Mouse (Mus musculus) lung, embryonic 16.5 days (tissue): ENCODE results near the gene Vwa3b. TPM values are rescaled to one million over a fixed set of nuclear protein-coding genes. Genes with fewer than 3 reads are reported as not detected.
A peak's percentile ranks its signal among the peaks of the same experiment; 100 is the strongest.

ENCODE experiments used
- ATAC-seq: fragments of 200-750 bp; cut with Nextera tagmentation; 2 replicates; pipeline ENCODE4 v1.8.0; 2017; ENCODE audit warnings: low read depth, mild to moderate bottlenecking, moderate library complexity
- H3K27ac ChIP-seq: fragments of 300-500 bp; sonication (generic); 2 replicates; pipeline ENCODE4 v1.5.1; 2014; ENCODE audit warnings: mild to moderate bottlenecking, control low read depth, low read length
- H3K27me3 ChIP-seq: fragments of 300-500 bp; sonication (generic); 2 replicates; pipeline ENCODE4 v1.6.1; 2014; ENCODE audit warnings: low read depth, low read length, mixed read lengths; ENCODE audit not compliant: control insufficient read depth, insufficient read depth
- H3K36me3 ChIP-seq: fragments of 300-500 bp; sonication (generic); 2 replicates; pipeline ENCODE4 v1.6.1; 2014; ENCODE audit warnings: low read length; ENCODE audit not compliant: control insufficient read depth, insufficient read depth
- H3K4me1 ChIP-seq: fragments of 300-500 bp; sonication (generic); replicated peaks from 2 replicates; pipeline ENCODE4 v1.6.1; 2014; ENCODE audit warnings: low read length, mixed read lengths; ENCODE audit not compliant: control insufficient read depth, insufficient read depth
- H3K4me2 ChIP-seq: fragments of 300-500 bp; sonication (generic); 2 replicates; pipeline ENCODE4 v1.6.1; 2014; ENCODE audit warnings: low read depth, low read length, control low read depth
- H3K4me3 ChIP-seq: fragments of 300-500 bp; sonication (generic); 2 replicates; pipeline ENCODE4 v1.5.1; 2014; ENCODE audit warnings: mild to moderate bottlenecking, low read length, control low read depth
- H3K9ac ChIP-seq: fragments of 300-500 bp; sonication (generic); 2 replicates; pipeline ENCODE4 v1.6.1; 2014; ENCODE audit warnings: low read length, control low read depth
- H3K9me3 ChIP-seq: fragments of 300-500 bp; sonication (generic); 2 replicates; pipeline ENCODE4 v1.6.1; 2016; ENCODE audit warnings: low read length; ENCODE audit not compliant: control insufficient read depth
- WGBS: fragments of 180-500 bp; shearing (Covaris S2); extraction: QIAGEN DNeasy Blood & Tissue Kit; methylation state at CpG from one replicate; pipeline ENCODE4 v1.1.7; 2014; 5-methylcytosine and 5-hydroxymethylcytosine counted together
- polyA plus RNA-seq: library from polyadenylated mRNA; unstranded; fragments of >200 nt; fragmentation: Nextera tagmentation; extraction: Ambion mirVana; gene quantifications from 2 replicates; pipeline ENCODE4 v1.2.1, GENCODE M21; 2015

Gene Vwa3b
- polyA plus RNA-seq, 1 experiment from 2014 or later: 1.1 TPM

DNA sequence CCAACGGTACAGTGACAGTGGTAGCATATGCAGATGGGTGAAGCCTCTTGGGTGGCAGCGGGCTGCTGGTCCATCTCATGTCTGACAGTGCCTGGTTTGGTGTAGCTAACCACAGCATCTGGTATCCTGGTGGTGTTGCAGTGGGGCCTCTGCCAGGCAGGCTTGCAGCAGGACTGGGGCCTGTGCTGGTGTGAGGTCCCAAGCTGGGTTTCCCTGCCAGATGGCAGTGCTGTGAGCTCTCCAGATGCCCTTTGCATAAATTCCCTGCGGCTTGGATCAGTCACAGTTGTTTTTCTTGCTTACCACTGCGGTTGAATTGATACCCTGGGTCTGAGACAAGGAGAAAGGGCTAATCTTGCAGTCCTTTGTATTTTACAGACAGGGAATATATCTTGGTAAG, 95.9 kb downstream of the Vwa3b start:
- 46% methylated on average over 4 of the region's 4 CpGs for WGBS
- no peak for ATAC-seq
- no peaks in the 10 kb centered on the region for H3K9me3 ChIP-seq
- no peaks in the 10 kb centered on the region for H3K36me3 ChIP-seq
- H3K4me1 ChIP-seq: no peaks in the 10 kb centered on the region
- no peak overlapping the region for H3K4me2 ChIP-seq
- no peak overlapping the region for H3K27ac ChIP-seq
- no peak overlapping the region for H3K4me3 ChIP-seq
- no peak overlapping the region for H3K9ac ChIP-seq
- H3K27me3 ChIP-seq: no peaks in the 10 kb centered on the region

DNA sequence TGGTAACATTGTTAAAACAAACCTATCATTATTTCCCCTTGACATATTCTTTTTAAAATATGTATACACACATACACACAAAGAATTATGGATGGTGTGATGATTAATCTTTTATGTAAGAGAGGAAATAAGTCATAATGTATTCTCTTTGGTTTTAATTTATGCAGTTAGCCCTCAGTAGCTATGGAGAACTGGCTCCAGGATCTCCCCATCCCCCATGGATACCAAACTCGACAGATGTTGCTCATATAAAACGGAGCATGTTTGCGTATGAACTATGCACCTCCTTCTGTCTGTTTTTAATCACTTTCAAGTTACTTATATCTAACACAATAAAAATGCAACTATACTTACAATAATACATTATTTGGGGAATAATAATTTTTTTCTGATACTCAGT, 96.4 kb downstream of the Vwa3b start:
- Histone ChIP-seq H3K4me1 (no peaks in the 10 kb centered on the region), H3K36me3 (no peaks in the 10 kb centered on the region), H3K27ac (no peak overlapping the region), H3K9ac (no peak overlapping the region), H3K27me3 (no peaks in the 10 kb centered on the region), H3K4me2 (no peak overlapping the region), H3K4me3 (no peak overlapping the region), H3K9me3 (no peaks in the 10 kb centered on the region)
- WGBS: 53% methylated on average over 3 of the region's 3 CpGs
- ATAC-seq: no peak

- Histone ChIP-seq H3K4me1 (no peaks in the 10 kb centered on the region), H3K9ac (no peak overlapping the region), H3K27ac (no peak overlapping the region), H3K27me3 (no peaks in the 10 kb centered on the region), H3K9me3 (no peaks in the 10 kb centered on the region), H3K36me3 (no peaks in the 10 kb centered on the region), H3K4me2 (no peak overlapping the region), H3K4me3 (no peak overlapping the region)
- ATAC-seq: no peak; the same call in 1 of the 2 replicates
- WGBS: 30% methylated on average over 12 of the region's 12 CpGs
Observed at GRCm38 (mm10) chr1:37124696-37125349, 98.4 kb downstream of the Vwa3b start.

GRCm38 (mm10) chr1:37130012-37130570, 103.7 kb downstream of the Vwa3b start:
- Histone ChIP-seq H3K4me1 (no peaks in the 10 kb centered on the region), H3K4me2 (no peak overlapping the region), H3K9me3 (no peaks in the 10 kb centered on the region), H3K9ac (no peak overlapping the region), H3K4me3 (no peak overlapping the region), H3K36me3 (no peaks in the 10 kb centered on the region), H3K27ac (no peak overlapping the region), H3K27me3 (no peaks in the 10 kb centered on the region)
- no peak for ATAC-seq
- WGBS: 75% methylated on average over 7 of the region's 8 CpGs

- Histone ChIP-seq H3K9ac (no peak overlapping the region), H3K27ac (no peak overlapping the region), H3K36me3 (no peaks in the 10 kb centered on the region), H3K4me2 (no peak overlapping the region), H3K4me1 (no peaks in the 10 kb centered on the region), H3K27me3 (no peaks in the 10 kb centered on the region), H3K4me3 (no peak overlapping the region), H3K9me3 (no peaks in the 10 kb centered on the region)
- ATAC-seq: no peak
Observed at GRCm38 (mm10) chr1:37131146-37131545, 104.8 kb downstream of the Vwa3b start.

GRCm38 (mm10) chr1:37132433-37132832, 106.0 kb downstream of the Vwa3b start:
- 55% methylated on average over 7 of the region's 7 CpGs for WGBS

DNA sequence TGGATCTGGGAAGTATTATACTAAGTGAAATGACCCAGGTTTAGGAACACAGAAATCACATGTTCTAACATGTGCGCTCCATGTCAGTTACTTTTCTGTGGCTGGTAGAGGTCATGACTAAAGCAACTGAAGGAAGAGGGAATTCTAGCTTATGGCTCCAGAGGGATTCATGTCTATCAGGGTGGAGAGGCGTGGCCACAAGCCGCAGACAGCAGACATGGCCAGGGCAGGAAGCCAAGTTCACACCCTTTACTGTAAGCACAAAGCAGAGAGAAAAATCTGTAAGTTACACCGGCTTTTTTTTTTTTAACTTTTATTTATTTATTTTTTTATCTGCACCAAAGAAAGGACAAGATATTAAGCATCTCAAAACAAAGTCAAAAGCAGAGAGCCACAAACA, 119.6 kb downstream of the Vwa3b start:
- Histone ChIP-seq H3K27me3 (no peaks in the 10 kb centered on the region), H3K27ac (no peak overlapping the region), H3K9ac (no peak overlapping the region), H3K9me3 (no peaks in the 10 kb centered on the region), H3K4me3 (no peak overlapping the region), H3K36me3 (no peaks in the 10 kb centered on the region), H3K4me1 (no peaks in the 10 kb centered on the region), H3K4me2 (no peak overlapping the region)
- ATAC-seq: peak; percentile 54; the same call in 1 of the 2 replicates
- WGBS: 38% methylated on average over 4 of the region's 4 CpGs

More at GRCm38 (mm10) chr1:37132433-37132832, 106.0 kb downstream of the Vwa3b start:
- ATAC-seq: no peak
- Histone ChIP-seq H3K27me3 (no peaks in the 10 kb centered on the region), H3K4me3 (no peak overlapping the region), H3K9me3 (no peaks in the 10 kb centered on the region), H3K4me2 (no peak overlapping the region), H3K4me1 (no peaks in the 10 kb centered on the region), H3K9ac (no peak overlapping the region), H3K27ac (no peak overlapping the region), H3K36me3 (no peaks in the 10 kb centered on the region)

DNA sequence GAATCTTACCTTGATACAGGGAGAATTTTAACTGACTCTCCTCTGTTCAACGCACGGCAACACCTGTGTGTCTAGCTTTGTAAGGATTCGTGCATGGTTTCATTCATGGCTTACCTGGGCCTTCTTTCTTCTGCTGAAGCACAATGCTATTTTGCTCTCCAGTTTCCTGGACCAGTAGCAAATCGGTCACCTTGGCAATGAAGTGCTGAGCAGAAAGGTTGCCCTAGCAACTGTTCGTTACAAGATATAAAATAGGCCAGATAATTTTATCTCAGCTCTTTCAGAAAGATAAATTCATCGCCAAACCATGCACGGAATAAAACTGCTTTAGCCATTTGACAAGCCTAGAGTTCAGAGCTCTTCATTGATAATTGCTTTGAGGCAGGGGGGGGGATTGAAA, 123.5 kb downstream of the Vwa3b start:
- Histone ChIP-seq H3K27ac (no peak overlapping the region), H3K9me3 (no peaks in the 10 kb centered on the region), H3K9ac (no peak overlapping the region), H3K36me3 (no peaks in the 10 kb centered on the region), H3K27me3 (no peaks in the 10 kb centered on the region), H3K4me1 (no peaks in the 10 kb centered on the region), H3K4me3 (no peak overlapping the region), H3K4me2 (no peak overlapping the region)
- no peak for ATAC-seq
- 86% methylated on average over 7 of the region's 7 CpGs for WGBS

DNA sequence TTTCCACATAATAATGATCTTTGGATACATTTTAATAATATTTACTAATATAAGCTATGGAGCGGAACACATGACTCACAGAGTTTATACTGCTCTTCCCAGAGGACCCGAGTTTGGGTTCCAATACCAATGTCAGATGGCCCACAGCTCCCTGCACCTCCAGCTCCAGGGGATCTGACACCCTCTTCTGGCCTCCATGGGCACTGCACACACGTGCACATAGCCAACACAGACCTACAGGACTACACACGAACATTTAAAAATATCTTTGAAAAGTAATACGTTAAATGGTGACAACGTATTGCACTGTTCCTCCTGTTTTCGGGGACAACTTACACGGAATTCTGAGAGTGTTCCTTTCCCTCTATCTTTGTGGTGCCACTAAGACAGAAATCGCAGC, 125.5 kb downstream of the Vwa3b start:
- H3K9me3 ChIP-seq: no peaks in the 10 kb centered on the region
- no peaks in the 10 kb centered on the region for H3K36me3 ChIP-seq
- ATAC-seq: no peak
- H3K27ac ChIP-seq: no peak overlapping the region
- 87% methylated on average over 9 of the region's 9 CpGs for WGBS
- H3K4me1 ChIP-seq: no peaks in the 10 kb centered on the region
- H3K4me2 ChIP-seq: no peak overlapping the region
- no peaks in the 10 kb centered on the region for H3K27me3 ChIP-seq
- H3K4me3 ChIP-seq: no peak overlapping the region
- no peak overlapping the region for H3K9ac ChIP-seq
